Mouse (Mus musculus): ENCODE measurements around the gene Sgpl1. TPM values are rescaled to one million over a fixed set of nuclear protein-coding genes. Genes with fewer than 3 reads are reported as not detected.

The Sgpl1 gene
- polyA plus RNA-seq (2015; fragmentation: Nextera tagmentation; extraction: Ambion mirVana): 28.0 and 28.9 TPM in 2 replicates

DNA sequence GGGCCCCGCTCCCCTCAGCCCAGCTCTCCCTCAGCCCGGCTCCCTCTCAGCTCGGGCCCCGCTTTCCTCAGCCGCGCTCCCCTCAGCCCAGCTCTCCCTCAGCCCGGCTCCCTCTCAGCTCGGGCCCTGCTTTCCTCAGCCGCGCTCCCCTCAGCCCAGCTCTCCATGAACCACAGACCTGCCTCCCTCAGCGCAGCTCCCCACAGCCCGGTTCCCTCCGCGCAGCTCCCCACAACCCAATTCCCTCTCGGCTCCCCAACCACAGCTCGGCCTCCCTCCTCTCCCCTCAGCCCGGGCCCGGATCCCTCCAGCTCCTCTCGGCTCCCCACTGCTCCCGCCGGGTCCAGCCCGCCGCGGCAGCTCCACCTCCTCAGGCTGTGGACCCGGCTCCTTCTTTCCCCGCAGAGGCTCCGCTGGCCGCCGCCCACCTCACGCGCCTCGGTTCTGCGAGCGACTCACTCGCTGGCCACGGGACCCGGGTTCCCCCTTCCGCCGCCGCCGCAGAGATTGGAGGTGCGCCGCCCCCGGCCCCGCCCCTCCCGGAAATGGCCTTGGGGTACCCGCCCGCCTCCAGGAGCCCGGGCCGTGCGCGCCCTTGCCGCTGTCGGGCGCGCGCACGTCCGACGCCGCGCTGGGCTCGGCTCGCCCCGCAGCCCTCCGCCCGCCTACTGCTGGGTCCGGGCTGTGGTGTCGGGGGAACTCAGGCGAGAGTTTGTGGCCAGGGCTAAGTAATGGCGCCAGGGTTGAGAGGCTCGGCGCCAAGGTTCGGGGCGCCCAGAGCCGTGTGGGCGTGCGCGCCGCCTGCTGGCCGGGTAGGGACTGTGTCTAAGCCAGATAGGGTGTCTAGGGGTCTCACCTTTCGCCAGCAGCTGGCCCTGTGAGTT, at the start of gene Sgpl1:
Gene Sgpl1 (minus strand): TSS at position 547 of the 884 bp plus-strand sequence.

DNA sequence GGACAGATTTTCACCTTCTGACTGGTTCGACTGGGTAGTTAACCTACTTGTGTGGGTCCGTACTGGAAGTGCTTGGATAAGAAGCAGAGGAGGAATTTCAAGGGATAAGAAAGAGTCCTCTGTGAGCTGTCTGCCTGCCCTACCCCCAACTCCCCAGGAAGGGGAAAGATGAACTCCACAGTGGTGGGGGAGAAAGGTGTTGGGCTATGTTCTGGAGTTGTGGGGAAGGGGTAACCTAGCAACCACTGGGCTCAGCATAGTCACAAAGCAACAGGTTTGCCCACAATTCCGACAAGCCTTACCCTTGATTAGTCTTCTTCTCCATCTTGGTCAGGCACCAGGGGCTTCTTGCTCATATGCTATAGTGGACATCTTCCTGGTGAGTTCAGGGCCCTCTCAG, 24.2 kb upstream of the Sgpl1 start, which contains the start of gene Tbata:
Gene Tbata (plus strand): TSS at position 301 of the 400 bp plus-strand sequence.

DNA sequence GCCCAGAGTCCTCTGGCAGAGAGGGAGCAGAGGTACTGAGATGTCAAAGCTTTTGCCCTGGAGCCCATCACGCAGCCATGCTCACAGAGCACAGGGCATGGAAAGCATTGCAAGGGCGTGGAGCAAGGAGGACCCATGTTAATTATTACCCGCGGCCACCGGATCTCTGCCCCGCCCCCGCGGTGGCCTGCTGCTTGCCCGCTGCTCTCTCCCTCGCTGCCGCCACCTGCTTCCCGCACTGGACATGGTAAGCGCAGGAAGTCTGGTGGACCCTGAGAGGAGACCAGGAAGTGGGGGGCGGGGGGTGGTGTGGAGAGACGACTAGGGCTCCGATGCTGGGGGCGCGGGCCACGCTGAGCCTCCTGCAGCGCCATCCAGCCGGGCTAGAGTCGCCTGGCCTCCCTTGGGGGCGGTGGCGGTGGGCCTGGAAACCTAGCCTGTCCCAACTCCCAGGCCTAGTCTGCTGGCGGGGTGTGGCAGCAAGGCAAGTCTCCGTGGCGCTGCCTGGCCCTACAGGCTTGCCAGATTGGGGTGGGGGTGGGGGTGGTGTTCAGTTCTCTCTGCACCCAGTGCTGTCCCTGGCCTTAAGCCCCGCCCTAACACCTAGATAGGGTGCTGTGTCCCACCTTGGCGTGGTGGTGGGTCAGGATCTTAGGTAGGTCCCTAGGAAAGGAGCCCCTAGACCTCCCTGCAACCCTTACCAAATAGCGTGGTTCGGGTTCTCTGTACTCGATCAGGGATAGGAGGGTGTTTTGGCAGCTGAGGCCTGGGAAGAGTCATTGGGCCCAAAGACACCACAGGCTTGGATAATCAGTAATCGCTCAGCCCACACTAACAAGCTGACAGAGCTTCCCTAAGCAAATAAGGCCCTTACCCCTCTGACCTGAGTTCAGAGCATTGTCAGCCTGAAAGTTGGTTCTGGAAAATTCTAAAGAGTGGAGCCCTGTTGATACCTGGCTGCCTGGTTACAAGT, 58.0 kb downstream of the Sgpl1 start, which contains the start of gene Pcbd1:
Gene Pcbd1 (plus strand): TSS at position 162 of the 973 bp plus-strand sequence.

Small RNA genes lying within 50 kb of the gene (microRNA-seq; reads per million reads assigned to microRNA genes)
- gene Gm44308: not detected

Other genes starting within 250 kb of the Sgpl1 start
- 57.6 and 60.9 TPM in 2 replicates for gene Pcbd1, start 58.4 kb downstream of the Sgpl1 start, polyA plus RNA-seq (2015; fragmentation: Nextera tagmentation; extraction: Ambion mirVana)
- gene Tbata, start 24.3 kb upstream of the Sgpl1 start, polyA plus RNA-seq (2015; fragmentation: Nextera tagmentation; extraction: Ambion mirVana): 0.25 and 0.48 TPM in 2 replicates
- gene Adamts14, start 125.7 kb upstream of the Sgpl1 start, polyA plus RNA-seq (2015; fragmentation: Nextera tagmentation; extraction: Ambion mirVana): 0.32 and 0.36 TPM in 2 replicates
- 0.12 TPM in 1 of 2 replicates, not detected in the other for gene Prf1, start 150.1 kb upstream of the Sgpl1 start, polyA plus RNA-seq (2015; fragmentation: Nextera tagmentation; extraction: Ambion mirVana)
- 16.3 and 19.1 TPM in 2 replicates for gene Pald1, start 235.8 kb upstream of the Sgpl1 start, polyA plus RNA-seq (2015; fragmentation: Nextera tagmentation; extraction: Ambion mirVana)